Mouse (Mus musculus) heart, adult 2 months (tissue): ENCODE results near the gene Pex19.

Experiments
- CTCF ChIP-seq: fragments of 200-600 bp; IDR thresholded peaks from 2 replicates; pipeline ENCODE4 v1.8.1; 2022; ENCODE audit warnings: antibody characterized with exemption, mild to moderate bottlenecking, moderate library complexity
- EP300 ChIP-seq: fragments of 200-500 bp; IDR thresholded peaks from 2 replicates; pipeline ENCODE4 v1.6.1; 2011; ENCODE audit warnings: low read depth, low read length, control low read depth; ENCODE audit not compliant: insufficient read depth
- POLR2A ChIP-seq: fragments of 200-500 bp; IDR thresholded peaks from 2 replicates; pipeline ENCODE4 v1.6.1; 2011; ENCODE audit warnings: mild to moderate bottlenecking, low read depth, low read length, control low read depth; ENCODE audit not compliant: insufficient read depth

GRCm38 (mm10) chr1:172159970-172160369, 33.4 kb downstream of the Pex19 start:
- TF ChIP-seq POLR2A (no peak), CTCF (no peak), EP300 (no peak)
